Mouse (Mus musculus) cortical plate, adult 2 months (tissue): Measurements from ENCODE around the gene Pdlim7.

Source experiments
- CTCF ChIP-seq: fragments of 200-500 bp; IDR thresholded peaks from 2 replicates; pipeline ENCODE4 v1.5.1; 2011; ENCODE audit warnings: mild to moderate bottlenecking, control low read depth, low read length; ENCODE audit not compliant: insufficient read depth; ENCODE audit errors: extremely low read depth
- POLR2A ChIP-seq: fragments of 200-500 bp; IDR thresholded peaks from 2 replicates; pipeline ENCODE4 v1.6.1; 2011; ENCODE audit warnings: mild to moderate bottlenecking, low read length, control low read depth; ENCODE audit not compliant: insufficient read depth; ENCODE audit errors: extremely low read depth

- TF ChIP-seq CTCF (no peak), POLR2A (no peak)
These were observed 2.0 kb downstream of the Pdlim7 start for GRCm38 (mm10) chr13:55511492-55511861.
